Mouse (Mus musculus) midbrain, embryonic 13.5 days (tissue): ENCODE measurements around the gene Casp6. TPM values are rescaled to one million over a fixed set of nuclear protein-coding genes. Genes with fewer than 3 reads are reported as not detected.

ENCODE experiments used
- ATAC-seq: fragments of 200-750 bp; cut with Nextera tagmentation; 2 replicates; pipeline ENCODE4 v1.8.0; 2017; ENCODE audit warnings: mild to moderate bottlenecking, moderate TSS enrichment, moderate library complexity
- H3K27ac ChIP-seq: fragments of 300-500 bp; sonication (generic); 2 replicates; pipeline ENCODE4 v1.5.1; 2015; ENCODE audit warnings: inconsistent platforms, mild to moderate bottlenecking, moderate library complexity
- H3K27me3 ChIP-seq: fragments of 300-500 bp; sonication (generic); 2 replicates; pipeline ENCODE4 v1.6.1; 2015; ENCODE audit warnings: mild to moderate bottlenecking, inconsistent platforms
- H3K36me3 ChIP-seq: fragments of 300-500 bp; sonication (generic); 2 replicates; pipeline ENCODE4 v1.6.1; 2015; ENCODE audit warnings: mild to moderate bottlenecking, inconsistent platforms
- H3K4me1 ChIP-seq: fragments of 300-500 bp; sonication (generic); replicated peaks from 2 replicates; pipeline ENCODE4 v1.6.1; 2015; ENCODE audit warnings: inconsistent platforms
- H3K4me2 ChIP-seq: fragments of 300-500 bp; sonication (generic); replicated peaks from 2 replicates; pipeline ENCODE4 v1.6.1; 2015; ENCODE audit warnings: moderate library complexity, mild to moderate bottlenecking, inconsistent platforms
- H3K4me3 ChIP-seq: fragments of 300-500 bp; sonication (generic); replicated peaks from 2 replicates; pipeline ENCODE4 v1.5.1; 2015; ENCODE audit warnings: mild to moderate bottlenecking, inconsistent platforms
- H3K9ac ChIP-seq: fragments of 300-500 bp; sonication (generic); replicated peaks from 2 replicates; pipeline ENCODE4 v1.6.1; 2015; ENCODE audit warnings: mild to moderate bottlenecking, inconsistent platforms
- H3K9me3 ChIP-seq: fragments of 300-500 bp; sonication (generic); 2 replicates; pipeline ENCODE4 v1.6.1; 2016; ENCODE audit warnings: mild to moderate bottlenecking, inconsistent platforms
- WGBS: fragments of 180-500 bp; shearing (Covaris S2); methylation state at CpG from one replicate; pipeline ENCODE4 v1.1.7; 2015; 5-methylcytosine and 5-hydroxymethylcytosine counted together
- polyA plus RNA-seq: library from polyadenylated mRNA; unstranded; fragments of >200 nt; fragmentation: Nextera tagmentation; extraction: Ambion mirVana; gene quantifications from 2 replicates; pipeline ENCODE4 v1.2.1, GENCODE M21; 2015

Gene Casp6
- polyA plus RNA-seq, 1 experiment from 2014 or later: 39.5 TPM

DNA sequence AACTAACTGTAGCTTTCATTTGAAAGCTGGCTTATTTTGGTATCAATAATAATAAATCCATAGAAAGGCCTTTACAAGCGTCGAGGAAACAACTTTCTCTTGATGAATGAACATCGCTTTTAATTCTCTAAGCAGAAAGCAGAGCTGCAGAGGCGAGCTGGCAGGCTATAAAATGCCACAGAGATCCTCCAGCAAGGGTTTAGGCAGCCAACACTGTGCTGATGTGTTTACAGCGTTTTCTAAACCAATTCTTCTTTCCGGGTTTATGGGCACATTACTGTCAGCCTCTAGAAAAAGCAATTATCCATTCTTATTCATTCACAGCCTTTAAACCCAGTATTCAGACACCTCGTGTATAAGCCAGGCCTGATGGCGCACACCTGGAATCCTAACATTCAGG lies 61.3 kb downstream of the Casp6 start:
- WGBS: 81% methylated on average over 8 of the region's 8 CpGs
- no peak overlapping the region for H3K9ac ChIP-seq

More for the DNA sequence above, 61.3 kb downstream of the Casp6 start:
- no peaks in the 10 kb centered on the region for H3K4me1 ChIP-seq
- no peaks in the 10 kb centered on the region for H3K9me3 ChIP-seq
- no peak overlapping the region for H3K27ac ChIP-seq
- no peaks in the 10 kb centered on the region for H3K36me3 ChIP-seq
- ATAC-seq: no peak
- H3K4me2 ChIP-seq: no peak overlapping the region
- H3K27me3 ChIP-seq: 0 out of 2 replicates have a peak, but pooled peaks cover 8% of the 10 kb centered on the region
- no peak overlapping the region for H3K4me3 ChIP-seq

Other genes starting within 250 kb of the Casp6 start
- 1.9 TPM in 2 replicates for gene Egf, start 146.1 kb upstream of the Casp6 start, polyA plus RNA-seq
- gene Lrit3, start 97.4 kb upstream of the Casp6 start, polyA plus RNA-seq: not detected in 2 replicates
- 0.17 TPM in 1 of 2 replicates, not detected in the other for gene Rrh, start 78.8 kb upstream of the Casp6 start, polyA plus RNA-seq
- 44.4 and 46.0 TPM in 2 replicates for gene Gar1, start 70.0 kb upstream of the Casp6 start, polyA plus RNA-seq
- 0.50 and 0.52 TPM in 2 replicates for gene Cfi, start 65.5 kb upstream of the Casp6 start, polyA plus RNA-seq
- 24.9 and 26.8 TPM in 2 replicates for gene Pla2g12a, start 22.8 kb upstream of the Casp6 start, polyA plus RNA-seq
- 3.9 TPM in 2 replicates for gene Mcub, start 68.8 kb downstream of the Casp6 start, polyA plus RNA-seq
- 29.3 and 29.9 TPM in 2 replicates for gene Sec24b, start 160.1 kb downstream of the Casp6 start, polyA plus RNA-seq
- gene Col25a1, start 230.1 kb downstream of the Casp6 start, polyA plus RNA-seq: 9.4 and 11.2 TPM in 2 replicates